Mouse (Mus musculus): ENCODE measurements around the gene Fhit. TPM values are rescaled to one million over a fixed set of nuclear protein-coding genes. Genes with fewer than 3 reads are reported as not detected.

Fhit gene
- polyA plus RNA-seq, 1 experiment from 2014 or later = 1.7 TPM

DNA sequence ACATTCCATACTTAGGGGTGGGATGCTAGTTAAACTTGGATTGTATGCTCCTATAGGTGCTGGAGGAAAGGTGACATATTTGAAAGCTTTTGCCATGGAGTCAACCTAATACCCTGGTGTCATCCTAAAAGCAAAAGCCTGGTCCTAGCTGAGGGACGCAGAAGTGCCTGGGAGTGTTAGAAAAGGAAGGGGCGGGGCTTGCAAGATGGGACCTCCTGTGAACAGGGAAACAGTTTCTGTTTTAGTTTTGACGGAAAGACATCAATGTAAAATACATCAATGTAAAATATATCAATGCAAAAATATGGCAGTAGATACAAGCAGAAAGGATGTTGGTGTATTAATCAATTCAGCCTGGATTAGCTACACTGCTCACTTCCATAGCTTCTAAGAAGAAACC is 504.5 kb downstream of the Fhit start:
- Histone ChIP-seq H3K27ac (replicated peaks; ENCODE audit: low read depth, low read length) (no peak overlapping the region), H3K9me3 (ENCODE audit: control insufficient read depth, low read length) (no peaks in the 10 kb centered on the region), H3K9ac (ENCODE audit: low read length) (no peak overlapping the region), H3K36me3 (ENCODE audit: control insufficient read depth, insufficient read depth, low read length) (no peaks in the 10 kb centered on the region), H3K27me3 (ENCODE audit: control insufficient read depth, insufficient read depth, low read length) (no peaks in the 10 kb centered on the region), H3K4me1 (ENCODE audit: control insufficient read depth, insufficient read depth, low read length) (no peaks in the 10 kb centered on the region), H3K4me2 (ENCODE audit: low read depth, severe bottlenecking) (no peak overlapping the region), H3K4me3 (ENCODE audit: low read depth, low read length) (no peak overlapping the region)
- no peak for ATAC-seq (ENCODE audit: insufficient number of reproducible peaks, low FRiP score, low TSS enrichment, low read depth)
- 82% methylated on average over 3 of the region's 3 CpGs for WGBS
- DNase-seq (ENCODE audit: low spot score) = no peak

DNA sequence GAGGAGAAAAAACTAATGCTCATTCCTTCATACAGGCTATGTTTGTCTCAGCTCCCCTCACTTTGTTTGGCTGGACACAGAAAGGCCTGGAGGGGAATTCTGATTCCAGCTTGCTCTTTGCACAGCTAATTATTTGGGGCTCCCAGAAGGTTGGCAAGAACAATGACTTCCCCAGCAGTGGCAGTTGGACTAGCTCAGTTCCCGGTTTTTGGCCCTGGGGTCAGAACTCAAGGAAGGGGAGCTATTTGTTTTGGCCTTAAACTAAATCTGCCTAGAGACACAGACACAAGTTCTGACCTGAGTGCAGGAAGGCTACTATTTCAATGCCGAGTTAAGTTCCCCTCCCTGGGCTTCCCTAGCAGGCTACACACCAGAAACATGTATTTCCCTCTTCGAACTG is 506.0 kb downstream of the Fhit start:
- peak; percentile 21 for DNase-seq (ENCODE audit: low spot score)
- ATAC-seq (ENCODE audit: insufficient number of reproducible peaks, low FRiP score, low TSS enrichment, low read depth) = no peak
- H3K9ac ChIP-seq (ENCODE audit: low read length) = no peak overlapping the region
- no peaks in the 10 kb centered on the region for H3K4me1 ChIP-seq (ENCODE audit: control insufficient read depth, insufficient read depth, low read length)
- no peaks in the 10 kb centered on the region for H3K27me3 ChIP-seq (ENCODE audit: control insufficient read depth, insufficient read depth, low read length)
- H3K27ac ChIP-seq (replicated peaks; ENCODE audit: low read depth, low read length) = no peak overlapping the region
- no peak overlapping the region for H3K4me2 ChIP-seq (ENCODE audit: low read depth, severe bottlenecking)
- no peak overlapping the region for H3K4me3 ChIP-seq (ENCODE audit: low read depth, low read length)
- WGBS = 56% methylated on average over 3 of the region's 3 CpGs
- H3K36me3 ChIP-seq (ENCODE audit: control insufficient read depth, insufficient read depth, low read length) = no peaks in the 10 kb centered on the region
- no peaks in the 10 kb centered on the region for H3K9me3 ChIP-seq (ENCODE audit: control insufficient read depth, low read length)

- Histone ChIP-seq H3K27ac (replicated peaks; ENCODE audit: low read depth, low read length) (no peak overlapping the region), H3K27me3 (ENCODE audit: control insufficient read depth, insufficient read depth, low read length) (no peaks in the 10 kb centered on the region), H3K9ac (ENCODE audit: low read length) (no peak overlapping the region), H3K4me3 (ENCODE audit: low read depth, low read length) (no peak overlapping the region), H3K4me1 (ENCODE audit: control insufficient read depth, insufficient read depth, low read length) (no peaks in the 10 kb centered on the region), H3K9me3 (ENCODE audit: control insufficient read depth, low read length) (no peaks in the 10 kb centered on the region), H3K36me3 (ENCODE audit: control insufficient read depth, insufficient read depth, low read length) (no peaks in the 10 kb centered on the region), H3K4me2 (ENCODE audit: low read depth, severe bottlenecking) (no peak overlapping the region)
- ATAC-seq (ENCODE audit: insufficient number of reproducible peaks, low FRiP score, low TSS enrichment, low read depth) (no peak), DNase-seq (ENCODE audit: low spot score) (no peak)
Measured at GRCm38 (mm10) chr14:10647832-10648231, 514.0 kb downstream of the Fhit start.

DNA sequence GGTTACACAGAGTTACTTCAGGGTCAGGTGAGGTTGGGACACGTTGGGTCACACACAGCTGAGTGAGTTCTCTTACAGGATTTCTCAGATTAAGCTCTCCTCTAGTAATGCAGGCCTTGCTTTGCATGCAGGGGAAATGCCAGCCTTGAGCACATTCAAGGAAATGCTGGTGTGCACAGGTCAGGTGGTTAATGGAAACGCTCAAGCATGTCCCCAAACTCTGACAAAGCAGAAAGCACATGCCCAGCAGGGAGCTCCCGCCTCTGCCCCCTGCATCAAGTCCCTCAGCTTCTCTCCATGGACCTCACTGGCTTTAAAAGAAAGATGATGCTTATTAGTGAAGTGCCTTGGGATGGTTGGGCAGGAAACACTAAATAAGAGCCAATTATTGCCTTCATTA is 530.1 kb downstream of the Fhit start:
- H3K27ac ChIP-seq (replicated peaks; ENCODE audit: low read depth, low read length) = no peak overlapping the region
- no peaks in the 10 kb centered on the region for H3K27me3 ChIP-seq (ENCODE audit: control insufficient read depth, insufficient read depth, low read length)
- H3K4me2 ChIP-seq (ENCODE audit: low read depth, severe bottlenecking) = no peak overlapping the region
- no peaks in the 10 kb centered on the region for H3K4me1 ChIP-seq (ENCODE audit: control insufficient read depth, insufficient read depth, low read length)
- H3K9me3 ChIP-seq (ENCODE audit: control insufficient read depth, low read length) = no peaks in the 10 kb centered on the region
- H3K4me3 ChIP-seq (ENCODE audit: low read depth, low read length) = no peak overlapping the region
- H3K9ac ChIP-seq (ENCODE audit: low read length) = no peak overlapping the region
- no peaks in the 10 kb centered on the region for H3K36me3 ChIP-seq (ENCODE audit: control insufficient read depth, insufficient read depth, low read length)
- DNase-seq (ENCODE audit: low spot score) = no peak
- no peak for ATAC-seq (ENCODE audit: insufficient number of reproducible peaks, low FRiP score, low TSS enrichment, low read depth)
- WGBS = 48% methylated on average over 3 of the region's 3 CpGs

DNA sequence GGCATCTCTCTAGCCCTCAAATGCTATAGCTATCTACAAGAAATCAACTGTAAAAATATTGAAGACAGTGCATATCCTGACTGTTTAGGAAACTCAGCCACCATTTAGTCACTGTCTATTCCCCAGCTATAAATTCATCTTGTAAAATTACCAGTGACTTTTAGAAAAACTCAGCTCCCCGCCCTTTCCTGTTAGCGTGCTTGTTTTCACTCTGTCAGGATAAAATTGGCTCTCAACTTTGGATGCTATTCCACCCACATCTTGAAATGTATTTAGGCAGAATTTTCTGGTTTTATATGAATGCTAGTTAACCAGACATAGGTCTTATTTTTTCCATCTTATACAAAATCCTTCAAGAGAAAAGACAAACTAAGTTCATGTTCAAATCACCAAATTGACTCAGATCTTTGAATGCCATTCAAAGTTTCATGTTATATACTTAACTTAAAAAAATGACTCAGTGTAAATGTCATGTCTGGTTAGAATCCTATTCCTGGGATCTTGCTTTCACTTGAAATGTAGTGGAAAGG is 530.9 kb downstream of the Fhit start:
- DNase-seq (ENCODE audit: low spot score) = no peak
- no peaks in the 10 kb centered on the region for H3K4me1 ChIP-seq (ENCODE audit: control insufficient read depth, insufficient read depth, low read length)
- no peaks in the 10 kb centered on the region for H3K9me3 ChIP-seq (ENCODE audit: control insufficient read depth, low read length)
- no peak overlapping the region for H3K4me2 ChIP-seq (ENCODE audit: low read depth, severe bottlenecking)
- no peak for ATAC-seq (ENCODE audit: insufficient number of reproducible peaks, low FRiP score, low TSS enrichment, low read depth)
- no peak overlapping the region for H3K4me3 ChIP-seq (ENCODE audit: low read depth, low read length)
- no peaks in the 10 kb centered on the region for H3K27me3 ChIP-seq (ENCODE audit: control insufficient read depth, insufficient read depth, low read length)
- no peaks in the 10 kb centered on the region for H3K36me3 ChIP-seq (ENCODE audit: control insufficient read depth, insufficient read depth, low read length)
- H3K9ac ChIP-seq (ENCODE audit: low read length) = no peak overlapping the region
- no peak overlapping the region for H3K27ac ChIP-seq (replicated peaks; ENCODE audit: low read depth, low read length)
- WGBS = 93% methylated on average over 2 of the region's 2 CpGs

DNA sequence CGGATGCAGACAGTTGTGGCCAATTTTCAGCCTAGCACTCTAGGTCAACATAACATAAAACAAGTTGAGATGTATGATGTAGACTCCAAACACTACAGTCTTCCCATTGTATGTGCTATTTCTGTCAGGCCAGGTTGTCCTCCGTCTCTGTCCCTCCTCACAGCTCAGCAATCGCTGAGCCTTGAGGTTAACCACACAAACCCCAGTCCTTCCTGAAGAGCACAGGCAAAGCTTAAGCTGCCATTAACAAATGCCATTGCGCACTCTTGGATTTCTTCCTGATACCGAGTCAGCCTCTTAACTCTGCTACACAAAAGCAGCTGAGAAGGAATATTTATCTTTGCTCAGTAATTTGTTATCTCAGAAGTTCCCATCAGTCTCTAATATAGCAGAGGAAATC is 568.4 kb downstream of the Fhit start:
- 87% methylated on average over 5 of the region's 5 CpGs for WGBS

DNA sequence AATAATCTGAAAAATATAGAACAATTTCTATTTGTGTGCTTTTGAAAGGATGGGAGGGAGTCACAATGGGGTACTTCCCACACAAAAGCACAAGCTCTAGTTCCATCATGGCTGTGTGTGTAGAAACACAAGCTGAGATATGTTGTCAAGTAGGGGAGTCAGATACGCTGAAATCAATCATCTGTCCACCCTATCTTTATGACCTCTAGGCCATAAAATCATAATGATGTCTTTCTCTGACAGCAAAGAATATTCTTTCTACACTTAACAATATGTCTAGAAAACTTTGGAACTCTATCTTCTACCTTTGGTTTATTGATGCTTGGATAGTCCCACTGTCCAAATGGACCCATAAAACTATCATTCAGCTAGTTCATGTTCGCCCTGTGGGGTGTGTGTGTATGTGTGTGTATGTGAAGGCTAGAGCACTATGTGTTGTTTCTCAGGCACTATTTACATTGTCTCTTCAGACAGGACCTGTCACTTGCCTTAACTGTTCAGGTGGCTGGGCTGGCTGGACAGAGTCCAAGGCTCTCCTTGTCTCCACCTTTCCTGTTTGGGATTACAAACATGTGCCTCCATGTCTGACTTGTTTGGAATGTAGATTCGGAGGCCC is 592.8 kb downstream of the Fhit start:
- Histone ChIP-seq H3K4me3 (ENCODE audit: low read depth, low read length) (no peak overlapping the region), H3K4me1 (ENCODE audit: control insufficient read depth, insufficient read depth, low read length) (no peaks in the 10 kb centered on the region), H3K27ac (replicated peaks; ENCODE audit: low read depth, low read length) (no peak overlapping the region), H3K4me2 (ENCODE audit: low read depth, severe bottlenecking) (no peak overlapping the region), H3K36me3 (ENCODE audit: control insufficient read depth, insufficient read depth, low read length) (no peaks in the 10 kb centered on the region), H3K9me3 (ENCODE audit: control insufficient read depth, low read length) (no peaks in the 10 kb centered on the region), H3K27me3 (ENCODE audit: control insufficient read depth, insufficient read depth, low read length) (no peaks in the 10 kb centered on the region), H3K9ac (ENCODE audit: low read length) (no peak overlapping the region)
- no peak for ATAC-seq (ENCODE audit: insufficient number of reproducible peaks, low FRiP score, low TSS enrichment, low read depth)
- 88% methylated on average over 3 of the region's 3 CpGs for WGBS
- DNase-seq (ENCODE audit: low spot score) = no peak

More for the DNA sequence above, 568.4 kb downstream of the Fhit start:
- Histone ChIP-seq H3K9me3 (ENCODE audit: control insufficient read depth, low read length) (no peaks in the 10 kb centered on the region), H3K4me3 (ENCODE audit: low read depth, low read length) (no peak overlapping the region), H3K27ac (replicated peaks; ENCODE audit: low read depth, low read length) (no peak overlapping the region), H3K27me3 (ENCODE audit: control insufficient read depth, insufficient read depth, low read length) (no peaks in the 10 kb centered on the region), H3K9ac (ENCODE audit: low read length) (no peak overlapping the region), H3K4me2 (ENCODE audit: low read depth, severe bottlenecking) (no peak overlapping the region), H3K4me1 (ENCODE audit: control insufficient read depth, insufficient read depth, low read length) (no peaks in the 10 kb centered on the region), H3K36me3 (ENCODE audit: control insufficient read depth, insufficient read depth, low read length) (no peaks in the 10 kb centered on the region)
- ATAC-seq (ENCODE audit: insufficient number of reproducible peaks, low FRiP score, low TSS enrichment, low read depth) = no peak
- DNase-seq (ENCODE audit: low spot score) = no peak

DNA sequence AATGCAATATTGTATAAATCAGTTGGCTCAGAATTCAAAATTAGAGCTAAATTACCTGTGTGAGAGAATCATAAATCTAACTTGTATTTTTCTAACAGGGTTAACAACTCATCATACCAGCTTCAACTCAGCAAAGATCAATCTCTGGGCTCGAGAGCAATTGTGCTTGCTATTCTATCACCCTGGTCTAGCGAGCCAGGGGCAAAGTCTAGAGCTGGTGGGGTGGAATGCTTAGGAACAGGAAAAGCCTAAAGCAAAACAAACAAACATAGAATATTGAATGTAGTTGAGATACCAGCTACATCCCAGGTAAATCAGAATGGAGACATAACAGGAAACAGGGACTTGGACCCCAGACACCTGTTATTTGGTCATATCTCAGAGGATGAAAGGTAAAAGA is 594.1 kb downstream of the Fhit start:
- DNase-seq (ENCODE audit: low spot score) = no peak
- no peak for ATAC-seq (ENCODE audit: insufficient number of reproducible peaks, low FRiP score, low TSS enrichment, low read depth)

DNA sequence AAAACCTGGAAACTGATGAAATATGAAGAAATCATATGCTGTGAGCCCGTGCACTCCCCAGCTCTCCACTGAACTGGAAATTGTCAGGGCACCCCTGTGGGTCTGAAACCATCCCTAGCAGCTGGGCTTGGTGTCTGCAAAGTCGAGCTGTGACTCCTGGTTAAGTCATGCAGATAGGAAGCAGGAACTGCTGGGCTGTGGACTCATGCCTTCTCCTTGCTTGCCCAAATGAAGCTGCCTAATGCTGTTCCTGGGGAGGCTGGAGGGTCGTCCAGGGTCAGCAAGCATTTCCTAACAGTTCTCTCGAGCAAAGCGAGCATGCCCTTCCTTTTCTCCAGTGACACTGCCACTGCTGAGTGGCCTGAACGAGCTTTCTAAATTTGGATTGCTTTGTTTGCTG is 607.1 kb downstream of the Fhit start:
- no peak overlapping the region for H3K4me3 ChIP-seq (ENCODE audit: low read depth, low read length)
- no peak overlapping the region for H3K27ac ChIP-seq (replicated peaks; ENCODE audit: low read depth, low read length)
- no peak for DNase-seq (ENCODE audit: low spot score)
- WGBS = 51% methylated on average over 6 of the region's 6 CpGs
- H3K4me1 ChIP-seq (ENCODE audit: control insufficient read depth, insufficient read depth, low read length) = no peaks in the 10 kb centered on the region
- no peak for ATAC-seq (ENCODE audit: insufficient number of reproducible peaks, low FRiP score, low TSS enrichment, low read depth)
- H3K27me3 ChIP-seq (ENCODE audit: control insufficient read depth, insufficient read depth, low read length) = no peaks in the 10 kb centered on the region
- no peaks in the 10 kb centered on the region for H3K9me3 ChIP-seq (ENCODE audit: control insufficient read depth, low read length)
- no peak overlapping the region for H3K9ac ChIP-seq (ENCODE audit: low read length)
- H3K36me3 ChIP-seq (ENCODE audit: control insufficient read depth, insufficient read depth, low read length) = no peaks in the 10 kb centered on the region
- H3K4me2 ChIP-seq (ENCODE audit: low read depth, severe bottlenecking) = no peak overlapping the region

More for the DNA sequence above, 594.1 kb downstream of the Fhit start:
- Histone ChIP-seq H3K27me3 (ENCODE audit: control insufficient read depth, insufficient read depth, low read length) (no peaks in the 10 kb centered on the region), H3K36me3 (ENCODE audit: control insufficient read depth, insufficient read depth, low read length) (no peaks in the 10 kb centered on the region), H3K4me1 (ENCODE audit: control insufficient read depth, insufficient read depth, low read length) (no peaks in the 10 kb centered on the region), H3K4me3 (ENCODE audit: low read depth, low read length) (no peak overlapping the region), H3K4me2 (ENCODE audit: low read depth, severe bottlenecking) (no peak overlapping the region), H3K27ac (replicated peaks; ENCODE audit: low read depth, low read length) (no peak overlapping the region), H3K9ac (ENCODE audit: low read length) (no peak overlapping the region), H3K9me3 (ENCODE audit: control insufficient read depth, low read length) (no peaks in the 10 kb centered on the region)
- 85% methylated on average over 2 of the region's 2 CpGs for WGBS

Data from limb, embryonic 11.5 days (tissue).